Mouse (Mus musculus) small intestine, adult 2 months (tissue): ENCODE measurements at regions not wholly inside any gene's neighbourhood (a gene's known extent, or its start where the extent isn't known, plus 50 kb on each side); places are given as distances from the start of the nearest gene placed in this dataset.

ENCODE experiments used
- CTCF ChIP-seq: fragments of 200-500 bp; IDR thresholded peaks from 2 replicates; pipeline ENCODE4 v1.5.1; 2012; ENCODE audit warnings: low read depth, mild to moderate bottlenecking, control low read depth, inconsistent platforms, low read length, moderate library complexity, mixed read lengths; ENCODE audit not compliant: insufficient replicate concordance, insufficient read length; ENCODE audit errors: extremely low read depth
- POLR2A ChIP-seq: fragments of 200-500 bp; IDR thresholded peaks from 2 replicates; pipeline ENCODE4 v1.6.1; 2012; ENCODE audit warnings: low read depth, mild to moderate bottlenecking, control low read depth, inconsistent platforms, low read length, moderate library complexity

DNA sequence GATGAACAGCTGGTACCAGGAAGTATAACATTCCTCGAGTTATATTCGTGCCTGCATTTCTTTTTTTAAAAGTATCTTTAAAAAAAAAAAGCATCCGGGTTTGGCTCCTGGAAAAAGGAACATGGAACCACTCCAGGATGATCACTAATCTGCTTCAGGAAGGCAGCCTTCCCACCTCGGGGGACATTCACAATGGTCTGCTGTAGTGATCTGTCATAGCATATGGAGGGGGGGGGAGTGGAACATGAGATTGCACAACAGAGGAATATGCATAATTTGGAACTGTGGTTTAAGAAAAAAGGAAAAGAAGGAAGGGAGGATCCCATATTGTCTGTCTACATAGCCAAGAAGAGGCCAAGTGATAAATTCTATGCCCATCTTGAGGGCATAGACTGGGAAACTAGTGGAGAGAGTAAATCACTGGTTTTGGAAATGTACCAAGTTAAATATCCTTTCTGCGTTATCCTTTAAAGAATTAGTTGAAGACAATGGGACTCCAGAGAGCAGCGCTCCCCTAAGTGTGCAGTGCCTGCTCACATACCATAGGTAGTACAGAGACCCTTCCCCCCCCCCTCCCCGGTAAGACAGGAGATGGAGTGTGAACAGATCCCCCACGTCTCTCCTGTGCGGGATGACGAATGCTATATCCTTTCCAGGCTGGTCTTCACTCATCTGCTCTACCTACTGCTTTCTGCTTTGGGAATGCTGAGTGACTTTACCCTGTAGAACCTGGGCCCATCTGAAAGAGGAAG lies 240.0 kb downstream of the Ndfip2 start:
- TF ChIP-seq POLR2A = no peak
- no peak for TF ChIP-seq CTCF
